Mouse (Mus musculus): ENCODE results near the gene Tcirg1.

Tcirg1 gene

DNA sequence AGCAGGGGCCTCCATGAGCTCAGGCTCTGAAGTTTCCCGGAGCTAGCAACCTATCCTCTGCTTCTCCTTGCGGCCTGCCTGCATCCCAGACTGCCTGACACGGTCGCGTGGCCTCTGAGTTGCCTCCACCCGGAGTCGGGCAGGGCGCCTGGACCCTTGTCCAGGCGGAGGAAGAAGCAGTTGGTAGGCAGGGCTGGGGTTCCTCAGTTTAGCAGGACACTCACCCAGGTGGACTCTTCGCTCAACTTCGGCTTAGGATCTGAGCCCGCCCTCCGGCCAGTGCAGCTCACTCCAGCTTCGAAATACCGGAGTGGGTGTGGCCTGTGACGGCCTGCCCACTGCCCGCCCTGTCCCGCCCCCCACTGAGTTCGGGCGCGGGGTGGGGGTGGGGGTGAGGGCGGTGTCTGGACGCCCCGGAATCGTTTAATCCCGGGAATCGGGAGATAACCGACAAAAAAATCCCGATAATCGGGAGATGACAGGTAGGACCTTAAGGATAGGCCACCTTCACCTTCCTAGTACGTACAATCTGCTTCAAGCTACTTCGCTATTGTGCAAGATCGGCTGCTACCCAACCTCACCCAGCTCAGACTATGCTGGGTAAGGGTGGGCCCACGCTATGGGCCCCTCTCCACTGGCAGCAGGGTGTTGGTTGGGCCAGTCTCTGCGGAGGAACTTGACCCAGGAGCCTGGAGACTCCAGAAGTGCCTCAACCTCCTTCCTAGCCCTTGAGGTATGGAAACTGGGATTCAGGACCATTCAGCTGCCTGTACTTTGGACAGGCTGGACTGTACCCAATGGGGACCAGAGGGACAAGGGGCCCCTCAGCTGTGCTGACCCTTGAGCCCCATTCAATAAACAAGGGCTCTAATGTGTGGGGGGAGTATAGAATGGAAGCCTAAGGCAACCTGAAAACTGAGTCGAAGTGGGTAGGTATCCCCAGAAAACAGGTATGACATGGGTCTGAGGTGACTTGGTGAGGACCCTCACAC, at the start of gene Tcirg1:
Tcirg1 (minus strand) TSS at position 339 of the 992 bp plus-strand sequence.
- DNase-seq (ENCODE audit: low read depth, low spot score) = peak; percentile 54

DNA sequence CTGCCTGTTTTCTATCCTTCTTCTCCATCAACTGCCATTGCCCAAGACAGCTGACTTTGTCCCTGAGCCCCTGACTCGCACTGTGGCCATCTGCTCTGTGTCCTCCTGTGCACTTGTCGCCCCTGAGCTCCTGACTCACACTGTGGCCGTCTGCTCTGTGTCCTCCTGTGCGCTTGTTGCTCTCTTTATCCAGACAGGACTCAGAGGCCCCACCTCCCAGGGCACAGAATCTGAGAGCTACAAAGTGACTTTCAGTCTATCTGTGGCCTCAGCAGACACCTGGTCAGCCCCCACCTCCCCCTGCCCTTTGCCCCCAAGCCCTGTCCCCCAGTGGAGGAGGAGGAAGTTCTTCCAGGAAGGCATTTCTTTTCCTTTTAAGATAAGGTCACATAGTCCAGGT, 48.9 kb upstream of the Tcirg1 start:
- DNase-seq (ENCODE audit: low read depth, low spot score) = no peak

DNA sequence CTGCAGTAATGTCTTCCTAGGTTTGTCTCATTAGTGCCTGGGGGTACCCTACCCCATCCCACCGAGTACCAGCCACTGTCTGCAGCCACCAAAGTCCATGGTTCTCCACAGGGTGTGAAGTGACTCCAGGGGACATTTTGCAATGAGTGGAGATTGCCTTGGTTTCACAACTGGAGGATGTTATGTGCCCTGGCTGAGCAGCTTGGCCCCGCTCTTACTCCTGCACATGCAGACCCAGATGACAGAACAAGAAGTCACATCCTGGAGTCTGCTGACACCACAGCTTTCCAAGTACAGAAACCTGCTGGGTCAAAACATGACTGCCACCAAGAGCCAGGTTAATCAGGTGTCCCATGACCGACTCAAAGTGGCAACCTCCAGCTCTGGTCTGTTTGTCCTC, 48.1 kb upstream of the Tcirg1 start:
- DNase-seq (ENCODE audit: low read depth, low spot score) = no peak

DNA sequence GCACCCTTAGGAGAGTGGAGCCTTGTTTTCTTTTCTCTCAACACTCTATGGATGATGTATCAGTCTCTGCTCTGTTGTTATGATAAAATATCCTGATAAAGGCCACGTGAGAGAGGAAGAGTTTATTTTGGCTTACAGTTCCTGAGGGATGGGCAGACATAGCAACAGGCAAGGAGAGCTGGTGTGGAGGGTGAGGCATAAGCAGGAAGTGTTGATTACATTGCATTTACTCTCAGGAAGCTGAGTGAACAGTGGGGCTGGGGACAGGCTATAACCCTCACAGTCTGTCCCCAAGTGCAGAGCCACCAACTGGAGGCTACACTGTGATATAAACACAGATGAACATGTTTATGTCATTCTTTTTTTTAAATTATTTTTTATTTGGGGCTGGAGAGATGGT, 45.2 kb upstream of the Tcirg1 start:
- no peak for DNase-seq (ENCODE audit: low read depth, low spot score)

GRCm38 (mm10) chr19:3951461-3951860, 44.5 kb upstream of the Tcirg1 start:
- DNase-seq (ENCODE audit: low read depth, low spot score) = no peak

GRCm38 (mm10) chr19:3950331-3950730, 43.4 kb upstream of the Tcirg1 start:
- DNase-seq (ENCODE audit: low read depth, low spot score) = no peak

DNA sequence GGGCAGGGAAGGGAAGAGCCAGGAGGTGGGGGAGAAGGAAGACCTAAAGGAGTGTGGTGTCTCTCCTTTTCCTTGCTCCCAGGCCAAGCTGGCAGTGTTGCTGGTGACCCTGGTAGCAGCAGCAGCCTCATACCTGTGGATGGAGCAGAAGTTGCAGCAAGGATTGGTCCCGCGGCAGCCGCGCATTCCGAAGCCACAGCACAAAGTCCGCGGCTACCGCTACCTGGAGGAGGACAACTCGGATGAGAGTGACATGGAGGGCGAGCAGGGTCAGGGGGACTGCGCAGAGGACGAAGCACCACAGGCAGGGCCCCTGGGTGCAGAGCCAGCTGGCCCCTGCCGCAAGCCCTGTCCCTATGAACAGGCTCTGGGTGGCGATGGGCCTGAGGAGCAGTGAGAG, 41.6 kb upstream of the Tcirg1 start:
- no peak for DNase-seq (ENCODE audit: low read depth, low spot score)

GRCm38 (mm10) chr19:3947813-3948212, 40.9 kb upstream of the Tcirg1 start:
- DNase-seq (ENCODE audit: low read depth, low spot score) = no peak

- peak; percentile 49 for DNase-seq (ENCODE audit: low read depth, low spot score)
These were observed 39.8 kb upstream of the Tcirg1 start for GRCm38 (mm10) chr19:3946715-3947114.

DNA sequence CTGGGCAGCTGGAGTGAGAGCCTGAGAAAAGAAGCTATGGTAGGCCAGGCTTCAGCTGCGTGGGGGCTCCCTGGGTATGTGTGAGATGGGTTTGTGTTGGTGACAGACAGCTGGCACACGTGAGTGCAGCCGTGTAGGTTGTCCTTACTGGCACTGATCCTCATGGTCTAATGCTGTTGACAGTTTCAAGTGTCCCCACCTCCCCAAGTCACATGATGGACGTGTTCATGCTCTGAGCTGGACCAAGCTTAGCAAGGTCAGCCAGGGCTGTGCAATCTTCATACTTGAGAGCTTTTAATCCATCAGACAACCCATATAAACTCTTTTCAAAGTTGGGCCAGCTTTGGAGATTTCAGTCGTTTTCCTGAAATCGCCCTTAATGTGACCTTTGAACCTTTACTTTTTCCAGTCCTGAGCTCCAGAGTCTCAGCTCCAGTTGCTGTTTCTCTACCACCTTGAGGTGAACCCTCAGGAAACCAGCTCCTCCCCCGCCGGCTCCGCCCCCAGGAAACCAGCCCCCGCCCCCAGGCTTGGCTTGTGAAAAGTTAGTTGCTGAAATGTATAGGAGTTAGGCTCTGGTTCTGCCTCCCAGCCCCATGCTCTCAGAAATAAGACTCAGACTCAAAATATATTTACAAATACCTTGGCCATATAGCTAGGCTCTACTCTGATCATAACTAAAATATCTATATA, 39.1 kb upstream of the Tcirg1 start:
- no peak for DNase-seq (ENCODE audit: low read depth, low spot score)

GRCm38 (mm10) chr19:3942986-3943735, 36.2 kb upstream of the Tcirg1 start:
- DNase-seq (ENCODE audit: low read depth, low spot score) = no peak

GRCm38 (mm10) chr19:3942315-3942714, 35.4 kb upstream of the Tcirg1 start:
- no peak for DNase-seq (ENCODE audit: low read depth, low spot score)

DNA sequence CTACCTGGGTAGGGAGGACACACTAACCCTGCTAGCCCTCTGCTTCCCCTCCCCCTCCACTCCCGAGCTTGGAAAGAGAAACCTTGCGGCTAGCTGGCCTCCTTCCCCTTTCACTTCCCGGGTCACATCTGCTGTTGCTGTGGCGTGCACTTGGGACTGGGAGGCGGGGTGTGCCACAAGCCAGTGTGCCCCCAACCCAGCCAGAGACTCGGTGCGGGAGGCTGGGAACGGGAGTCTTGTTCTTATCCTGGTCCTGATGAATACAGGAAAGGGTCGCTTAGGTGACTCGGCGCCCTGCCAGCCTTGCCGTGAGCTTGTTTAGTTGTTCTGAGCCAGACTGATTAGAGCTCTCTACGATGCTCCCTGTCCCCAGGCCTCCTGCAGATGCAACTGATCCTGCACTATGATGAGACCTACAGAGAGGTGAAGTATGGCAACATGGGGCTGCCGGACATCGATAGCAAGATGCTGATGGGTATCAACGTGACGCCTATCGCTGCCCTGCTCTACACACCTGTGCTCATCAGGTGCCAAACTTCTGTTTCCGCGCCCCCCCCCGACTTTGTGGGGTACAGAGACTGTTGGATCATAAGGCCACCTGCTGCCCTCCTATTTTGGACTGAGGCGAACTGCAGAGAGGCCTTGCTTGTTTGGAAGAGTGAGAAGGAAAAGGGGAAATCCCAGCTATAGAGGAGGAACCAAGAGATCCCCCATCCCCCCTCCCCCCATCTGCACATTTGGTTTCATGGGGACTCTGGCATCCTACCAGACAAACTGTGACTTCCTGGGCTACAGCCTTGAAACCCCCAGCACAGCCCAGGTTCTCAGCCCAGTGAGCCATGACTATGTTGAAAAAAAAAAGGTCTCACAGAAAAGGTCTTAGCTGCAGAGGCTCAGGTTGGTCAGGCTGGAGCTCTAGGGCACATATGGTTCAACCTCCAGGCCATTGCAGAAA, 29.2 kb upstream of the Tcirg1 start:
- no peak for DNase-seq (ENCODE audit: low read depth, low spot score)

GRCm38 (mm10) chr19:3935032-3935895, 28.3 kb upstream of the Tcirg1 start, which contains the start of gene Unc93b1:
Gene Unc93b1 (plus strand): TSS chr19:3935186.
- no peak for DNase-seq (ENCODE audit: low read depth, low spot score)

DNA sequence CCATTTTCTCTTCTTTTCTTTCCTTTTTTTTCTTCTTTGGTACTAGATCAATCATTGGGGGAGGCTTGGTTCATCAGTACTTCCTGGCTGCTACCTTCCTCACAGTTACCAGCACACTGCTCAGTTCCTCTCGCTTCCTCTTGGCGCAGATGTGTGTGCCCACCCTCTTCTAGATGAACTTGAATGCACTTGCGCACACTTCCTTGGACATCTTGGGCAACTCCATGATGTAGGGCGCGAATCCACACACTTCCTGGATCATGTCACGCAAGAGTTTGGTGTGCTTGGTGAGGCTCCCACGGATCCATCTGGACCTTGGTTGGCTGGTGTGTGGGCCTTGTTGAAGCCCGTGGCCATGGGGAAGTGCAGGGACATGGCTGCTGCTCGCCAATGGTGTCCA, 24.8 kb upstream of the Tcirg1 start:
- no peak for DNase-seq (ENCODE audit: low read depth, low spot score)

DNA sequence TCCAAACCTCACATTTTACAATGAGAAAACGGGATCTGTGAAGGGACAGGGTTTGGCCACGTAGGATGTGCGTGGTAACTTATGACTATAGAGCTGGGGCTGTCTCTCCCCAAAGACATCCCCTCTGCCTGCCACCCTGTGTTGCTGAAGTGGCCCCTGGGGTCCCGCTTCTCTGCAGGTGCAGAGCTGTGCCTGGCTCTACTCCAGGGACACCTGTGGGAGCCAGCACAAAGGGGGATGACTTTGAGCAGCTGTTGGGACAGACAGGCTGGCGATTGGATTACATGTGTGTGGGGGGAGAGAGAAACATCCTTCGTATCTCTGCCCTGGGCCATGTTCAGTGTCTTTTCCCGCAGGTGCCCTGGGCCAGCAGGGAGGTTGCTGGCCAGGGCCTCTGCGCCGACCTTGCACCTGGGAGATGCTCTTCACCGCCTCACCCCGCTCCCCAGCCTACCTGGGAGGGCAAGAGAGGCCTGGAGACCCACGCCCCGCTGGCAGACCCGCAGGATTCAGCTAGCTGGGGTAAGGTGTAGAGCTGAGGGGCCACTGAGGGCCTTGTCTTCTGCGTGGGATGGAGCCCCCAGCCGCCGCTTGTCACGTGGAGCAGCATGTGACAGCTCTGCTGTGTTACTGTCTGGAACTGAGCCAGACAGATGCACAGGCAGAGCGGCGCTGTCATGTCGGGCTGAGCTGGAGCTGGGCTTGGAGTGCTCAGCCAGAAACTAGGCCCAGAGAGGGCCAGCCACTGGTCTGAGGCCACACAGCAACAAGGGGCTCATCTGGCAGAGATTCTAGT, 23.5 kb upstream of the Tcirg1 start:
- no peak for DNase-seq (ENCODE audit: low read depth, low spot score)

- no peak for DNase-seq (ENCODE audit: low read depth, low spot score)
These were observed 22.4 kb upstream of the Tcirg1 start, which contains the start of gene Aldh3b1 for GRCm38 (mm10) chr19:3929211-3929941. Gene Aldh3b1 (minus strand): TSS chr19:3929808.

DNA sequence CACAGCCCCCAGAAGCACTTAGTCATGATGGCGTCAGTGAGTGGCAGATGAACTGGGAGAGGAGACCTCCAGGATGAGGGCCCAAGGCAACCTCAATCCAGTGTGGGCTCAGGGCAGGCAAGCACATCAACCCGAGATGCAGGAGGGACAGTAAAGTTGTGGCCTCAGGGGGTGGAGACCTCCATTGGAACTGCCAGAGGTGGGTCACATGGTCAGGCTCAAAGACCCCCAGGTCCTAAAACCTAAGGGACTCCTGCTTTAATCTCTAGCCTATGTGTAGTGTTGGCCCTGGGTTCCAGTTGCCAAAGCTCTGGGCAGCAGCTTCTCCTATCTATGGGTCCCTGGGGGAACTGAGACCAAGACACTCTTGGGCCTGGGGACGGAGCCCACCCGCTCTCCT, 21.8 kb upstream of the Tcirg1 start:
- DNase-seq (ENCODE audit: low read depth, low spot score) = no peak

Data from embryo, embryonic 11.5 days (tissue).